Mouse (Mus musculus): ENCODE measurements around the gene Rasd2.

Gene Rasd2

DNA sequence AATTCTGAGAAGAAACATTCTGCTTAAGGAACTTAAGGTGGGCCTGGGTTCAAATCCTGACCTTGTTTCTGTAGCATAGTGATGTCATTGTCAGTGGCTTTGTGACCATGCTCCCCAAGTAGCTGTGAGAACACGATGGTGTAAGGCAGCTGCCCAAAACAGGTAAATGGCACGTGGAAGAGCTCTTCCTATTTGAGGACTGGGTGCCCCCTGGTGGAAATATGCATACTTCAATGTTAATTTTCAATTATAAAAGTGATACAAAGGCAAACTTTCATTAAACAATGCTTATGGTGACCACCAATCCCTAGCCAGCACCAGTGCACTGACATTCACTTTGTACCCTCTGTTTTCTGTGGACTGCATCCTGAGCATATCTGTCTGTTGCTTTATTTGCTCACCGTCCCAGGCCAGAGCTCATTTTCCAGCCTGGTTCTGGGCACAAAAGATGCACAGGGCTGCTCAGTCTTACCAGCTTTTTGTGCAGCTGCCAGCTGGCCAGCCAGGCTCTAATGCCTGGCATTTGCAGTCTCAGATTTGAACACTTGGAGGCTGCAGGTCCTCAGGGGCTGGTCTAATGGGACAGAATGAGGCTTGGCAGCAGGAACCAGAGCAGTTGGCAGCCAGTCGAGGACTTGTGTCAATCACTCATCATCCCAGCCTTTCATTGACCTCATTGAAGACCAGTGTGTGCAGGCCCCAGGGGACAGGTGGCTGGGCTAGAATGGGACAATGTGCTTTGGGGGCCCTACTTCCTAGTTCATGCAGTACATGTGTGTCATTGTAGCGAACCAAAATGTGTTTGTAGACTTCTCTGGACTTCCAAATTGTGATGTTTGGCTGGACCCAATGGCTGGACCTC is 6.4 kb downstream of the Rasd2 start:
- DNase-seq (ENCODE audit: low spot score), result no peak

DNA sequence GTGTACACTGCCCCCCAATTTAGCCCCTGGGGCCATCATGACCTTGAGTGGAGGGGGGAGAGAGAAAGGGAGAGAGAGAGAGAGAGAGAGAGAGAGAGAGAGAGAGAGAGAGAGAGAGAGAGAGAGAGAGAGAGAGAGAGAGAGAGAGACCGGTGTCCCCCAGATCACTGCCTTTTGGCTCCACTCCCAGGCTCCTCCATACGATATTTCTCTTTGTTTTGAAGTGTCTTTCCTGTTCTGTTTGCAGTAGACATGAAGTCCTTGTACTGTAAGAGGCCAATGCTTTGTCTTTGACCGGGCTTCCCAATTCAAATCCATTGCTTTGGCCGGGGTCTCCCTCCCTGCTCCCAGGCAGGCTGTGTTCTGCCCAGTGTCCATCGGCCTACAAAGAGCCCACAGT is 8.9 kb downstream of the Rasd2 start:
- no peak for DNase-seq (ENCODE audit: low spot score)

DNA sequence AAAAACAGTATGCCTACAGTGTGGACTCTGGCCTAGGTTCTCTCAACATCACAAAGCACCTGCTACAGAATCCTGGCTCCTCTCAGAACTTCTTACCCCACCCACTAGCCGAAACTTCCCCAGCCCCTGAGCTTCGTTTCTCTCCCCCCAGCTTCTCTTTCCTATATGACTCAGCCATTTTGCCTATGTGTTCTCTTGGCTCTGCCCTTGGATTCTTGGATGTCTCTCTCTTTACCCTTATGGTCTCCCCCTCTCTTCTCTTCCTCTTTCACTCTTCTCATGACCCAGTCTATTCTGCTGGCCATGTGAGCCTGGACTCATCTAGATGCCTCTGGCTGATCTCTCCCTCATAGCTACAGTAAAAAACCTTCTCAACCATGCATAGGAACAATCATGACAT is 13.0 kb downstream of the Rasd2 start:
- no peak for DNase-seq (ENCODE audit: low spot score)

DNA sequence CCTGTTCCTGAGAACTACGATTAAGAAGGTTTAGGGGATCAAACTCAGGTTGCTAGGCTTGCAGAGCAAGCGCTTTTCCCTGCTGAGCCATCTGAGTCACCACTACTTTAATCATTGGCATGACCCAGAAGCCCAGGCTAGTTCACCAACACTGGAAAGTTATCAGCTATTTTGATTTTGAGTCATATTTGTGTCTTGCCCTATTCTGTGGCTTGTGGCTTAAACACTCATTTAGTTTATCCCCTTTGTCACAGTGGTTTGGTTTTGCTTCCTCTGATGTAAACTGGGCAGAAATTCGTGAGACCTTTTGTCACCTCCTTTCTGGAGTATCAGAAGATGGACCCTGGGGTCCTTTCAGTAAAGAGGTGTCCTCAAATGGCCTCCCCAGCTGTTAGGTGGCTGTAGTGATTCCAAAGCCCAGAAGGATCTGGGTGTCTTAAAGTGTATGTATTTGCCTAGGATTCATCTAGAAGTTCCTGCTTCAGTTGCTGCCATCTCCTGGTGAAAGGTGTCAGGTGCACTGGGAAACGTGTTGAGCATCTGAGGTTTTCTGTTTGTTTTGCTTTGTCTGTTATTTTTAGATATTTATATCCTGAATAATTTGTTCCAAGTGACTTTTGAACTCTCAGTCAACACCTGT is 20.3 kb downstream of the Rasd2 start:
- DNase-seq (ENCODE audit: low spot score), result no peak

DNA sequence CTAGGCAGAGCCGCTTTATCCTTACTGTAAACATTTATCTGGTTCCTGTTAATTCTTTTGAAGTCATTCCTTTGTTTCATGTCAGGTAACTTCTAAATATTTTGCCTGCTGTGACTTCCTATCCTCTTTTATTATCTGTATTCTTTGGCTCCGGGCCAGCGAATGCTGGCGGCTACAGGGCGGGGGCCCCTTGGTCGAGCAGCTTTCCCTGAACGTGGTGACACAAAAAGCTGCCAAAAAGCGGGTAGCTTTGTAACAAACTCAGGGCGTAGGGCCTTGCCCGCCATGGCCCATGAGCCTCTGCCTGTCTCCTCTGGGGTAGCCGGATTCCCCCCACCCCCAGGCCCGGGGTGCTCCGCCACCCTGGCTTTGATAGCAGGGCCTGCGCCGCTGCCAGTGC is 33.6 kb downstream of the Rasd2 start:
- DNase-seq (ENCODE audit: low spot score), result no peak

DNA sequence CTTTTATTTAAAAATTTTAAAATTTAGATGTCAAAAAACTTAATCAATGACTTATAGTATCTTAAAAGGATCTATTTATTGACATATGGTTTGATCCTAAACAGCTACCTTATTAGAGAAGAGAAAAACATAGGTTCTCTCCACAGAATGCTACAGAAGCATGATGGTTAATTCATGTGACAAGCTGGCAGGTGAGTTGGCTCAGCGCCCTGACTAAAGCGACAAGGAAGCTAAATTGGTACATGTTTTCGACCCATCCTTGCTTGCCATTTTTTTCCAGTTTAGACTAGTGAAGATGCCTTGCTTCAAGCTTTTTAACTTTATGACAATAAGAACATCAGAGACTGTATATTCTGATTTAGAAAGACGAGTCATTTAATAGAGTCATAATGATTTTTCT is 35.4 kb downstream of the Rasd2 start:
- no peak for DNase-seq (ENCODE audit: low spot score)

DNA sequence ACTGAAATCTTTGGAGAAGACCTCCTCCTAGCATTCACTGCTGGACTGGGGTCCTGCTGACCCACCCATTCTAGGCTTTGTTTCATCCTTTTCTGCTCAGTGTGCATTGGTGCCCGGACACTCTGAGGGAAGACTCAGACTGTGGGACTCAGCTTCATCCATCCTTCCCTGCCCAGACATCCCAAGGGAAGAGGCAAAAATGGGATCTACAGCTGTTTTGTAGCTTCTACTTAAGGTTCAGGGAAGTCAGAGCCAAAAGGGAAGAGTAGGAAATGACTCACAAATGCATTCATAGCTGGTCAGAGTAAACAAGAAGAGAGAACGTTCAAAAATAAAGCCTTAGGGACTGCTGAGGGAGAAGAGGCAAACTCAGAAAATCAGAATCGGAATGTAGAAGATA is 40.3 kb downstream of the Rasd2 start:
- DNase-seq (ENCODE audit: low spot score), result no peak

DNA sequence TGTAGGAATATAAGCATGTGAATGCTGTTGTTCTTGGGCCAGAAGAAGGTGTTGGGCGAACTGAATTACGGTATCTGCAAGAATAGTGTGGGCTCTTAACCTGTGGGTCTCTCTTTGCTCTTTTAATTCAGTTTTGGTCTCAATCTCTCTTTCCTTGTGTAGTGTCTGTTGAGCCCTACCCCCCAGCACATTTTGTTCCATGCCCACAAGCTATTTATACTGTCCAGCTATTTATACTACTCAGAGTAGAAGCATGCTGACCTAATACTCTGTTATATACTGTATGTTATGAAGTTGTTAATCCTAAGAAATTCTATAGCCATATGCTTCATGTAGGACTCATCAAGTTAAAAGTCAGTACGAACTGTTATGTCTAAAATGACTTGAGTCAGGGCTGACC is 41.9 kb downstream of the Rasd2 start:
- DNase-seq (ENCODE audit: low spot score), result no peak

DNA sequence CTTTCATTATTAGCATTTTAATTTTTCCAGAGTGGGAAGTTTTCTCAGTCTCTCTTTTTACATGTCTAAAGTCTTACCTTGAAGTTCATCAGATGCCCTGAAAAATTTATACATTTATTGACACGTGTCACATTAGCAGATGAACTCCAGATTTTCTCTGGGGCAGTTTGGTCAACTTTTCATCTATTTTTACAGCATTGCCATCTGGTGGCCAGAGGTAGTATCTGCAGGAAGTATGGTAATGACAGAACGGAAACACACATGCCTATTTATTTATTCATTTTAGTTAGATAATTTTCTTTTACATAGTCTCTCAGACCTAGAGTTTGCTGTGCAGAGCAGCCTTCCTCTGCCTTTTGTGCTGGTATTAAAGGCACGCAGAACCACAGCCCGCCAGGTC is 58.4 kb downstream of the Rasd2 start:
- DNase-seq (ENCODE audit: low spot score), result no peak
